Mouse (Mus musculus) lung, postnatal 0 days (tissue): ENCODE results near the gene Brd3os.

Experiments used
- CTCF ChIP-seq: IDR thresholded peaks from 2 replicates; pipeline ENCODE4 v1.5.1; 2016; ENCODE audit warnings: antibody characterized with exemption, mild to moderate bottlenecking
- EP300 ChIP-seq: IDR thresholded peaks from 2 replicates; pipeline ENCODE4 v1.6.1; 2016; ENCODE audit warnings: antibody characterized with exemption, mild to moderate bottlenecking, control low read depth

DNA sequence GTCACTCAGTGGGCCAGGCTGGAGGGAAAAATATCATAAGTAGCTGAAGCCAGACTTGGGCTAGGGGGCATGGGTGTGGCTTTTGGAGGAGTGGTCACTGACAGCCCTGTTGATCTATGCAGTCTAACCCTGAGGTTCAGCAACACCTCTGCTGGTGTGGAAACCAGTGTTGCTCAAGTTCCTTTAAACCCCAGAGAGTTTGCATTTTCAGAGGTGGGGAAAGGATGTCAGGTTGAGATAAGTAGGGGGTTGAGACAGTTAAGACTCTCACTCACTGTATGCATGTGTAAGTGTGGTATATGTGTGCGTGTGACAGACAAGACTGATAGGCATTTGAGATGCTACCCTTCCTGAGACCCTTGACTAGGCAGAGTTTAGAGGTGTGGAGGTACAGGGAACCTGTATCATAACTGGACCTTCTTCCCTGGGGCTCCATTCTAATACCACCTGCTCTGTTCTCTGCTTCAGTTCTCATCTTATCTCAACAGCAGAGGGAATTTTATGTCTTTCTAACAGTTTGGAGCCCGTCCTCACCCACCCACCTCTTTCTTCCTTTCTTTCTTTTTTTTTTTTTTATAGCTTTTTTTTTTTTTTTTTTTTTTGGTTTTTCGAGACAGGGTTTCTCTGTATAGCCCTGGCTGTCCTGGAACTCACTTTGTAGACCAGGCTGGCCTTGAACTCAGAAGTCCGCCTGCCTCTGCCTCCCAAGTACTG, 45.4 kb downstream of the Brd3os start:
- TF ChIP-seq CTCF, result no peak
- no peak for TF ChIP-seq EP300
